Mouse (Mus musculus) lung, adult 18-20 months (tissue): ENCODE data around the gene Gimap8.

ENCODE experiments used
- DNase-seq, 2 experiments: peaks; one replicate each; pipeline ENCODE4 v3.0.0; 2022; ENCODE audit warnings: mixed read lengths in 2 of 2

The Gimap8 gene

GRCm38 (mm10) chr6:48638553-48638952 lies 8.5 kb upstream of the Gimap8 start:
- DNase-seq: no peak

DNA sequence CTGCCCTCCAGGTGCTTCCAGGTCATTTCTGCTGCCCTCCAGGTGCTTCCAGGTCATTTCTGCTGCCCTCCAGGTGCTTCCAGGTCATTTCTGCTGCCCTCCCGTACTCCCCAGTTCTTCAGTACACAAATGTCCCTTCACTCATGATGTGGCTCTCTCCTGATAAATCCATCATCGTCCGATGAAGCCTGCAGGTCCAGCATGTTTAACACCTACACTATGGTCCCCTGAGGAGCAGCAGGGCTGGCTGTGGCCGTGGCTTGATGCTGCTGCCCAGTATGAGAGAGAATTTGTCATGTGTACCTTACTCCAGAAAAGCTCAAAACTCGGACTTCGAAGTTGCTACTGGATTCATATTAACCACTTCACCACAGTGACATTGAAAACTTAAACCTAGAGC lies 5.6 kb upstream of the Gimap8 start:
- DNase-seq: no peak

DNA sequence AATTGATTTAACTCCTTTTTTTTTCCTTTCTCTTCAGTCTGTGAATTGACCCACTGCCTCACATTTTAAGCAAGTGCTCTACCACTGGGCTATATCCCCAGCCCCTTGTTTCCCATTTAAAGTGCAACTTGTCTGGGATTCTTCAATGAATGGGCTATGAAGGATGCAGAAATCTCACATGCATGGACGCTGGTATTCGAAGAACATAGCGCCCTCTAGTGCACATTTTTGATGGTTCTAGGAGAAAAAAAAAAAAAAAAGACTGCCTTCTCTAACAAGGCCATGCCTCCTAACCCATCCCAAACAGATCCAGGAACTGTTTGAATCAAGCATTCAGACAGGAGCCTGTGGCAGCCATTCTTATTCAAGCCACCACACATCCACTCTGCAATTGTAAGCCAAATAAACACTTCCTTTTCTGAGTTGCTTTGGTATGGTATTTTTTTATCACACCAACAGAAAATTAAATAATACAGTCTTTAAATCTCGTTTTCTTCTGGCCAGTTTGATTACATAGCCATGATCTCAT lies 4.2 kb upstream of the Gimap8 start:
- DNase-seq: peak in 1 of 2 experiments; percentile 29

- peak; percentile 68 to 75 for DNase-seq
These were observed 1.2 kb upstream of the Gimap8 start for GRCm38 (mm10) chr6:48645660-48646308.

DNA sequence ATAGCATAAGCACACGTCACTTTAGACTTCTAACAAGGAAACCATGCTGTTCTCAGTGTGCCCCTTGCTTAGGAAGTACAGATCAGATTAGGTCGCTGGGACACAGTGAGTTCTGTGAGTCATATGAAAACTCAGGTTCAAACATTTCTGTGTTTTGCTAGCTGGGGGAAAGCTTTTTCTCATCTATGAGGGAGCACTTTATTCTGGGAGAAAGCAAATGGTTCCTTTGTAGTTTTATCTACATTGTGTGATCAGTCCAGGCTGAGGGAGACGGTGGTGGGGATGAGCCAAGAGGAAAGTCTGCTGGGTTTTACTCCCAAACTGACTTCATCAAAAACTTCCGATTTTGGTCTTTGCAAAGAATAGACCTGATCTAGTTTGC lies 734 bp upstream of the Gimap8 start:
- DNase-seq: no peak

DNA sequence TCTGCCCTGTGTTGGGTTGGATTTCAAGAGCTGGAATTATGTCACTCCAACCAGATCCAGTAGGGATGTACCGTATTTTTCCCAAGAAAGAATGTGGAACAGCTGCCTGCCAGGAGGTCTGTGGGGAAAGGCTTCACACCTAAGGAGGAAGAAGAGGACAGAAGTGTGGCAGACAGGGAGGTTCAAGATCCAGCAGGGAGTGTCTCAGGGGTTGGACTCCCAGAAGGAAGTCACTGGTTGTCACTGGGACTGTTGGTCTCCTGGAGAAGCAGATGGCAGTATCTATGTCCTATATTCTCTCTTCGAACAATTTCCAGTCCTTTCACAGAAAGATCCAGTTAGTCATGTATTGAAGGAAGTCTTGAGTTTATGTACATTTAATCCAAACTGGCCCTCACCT lies 577 bp downstream of the Gimap8 start:
- DNase-seq: no peak

DNA sequence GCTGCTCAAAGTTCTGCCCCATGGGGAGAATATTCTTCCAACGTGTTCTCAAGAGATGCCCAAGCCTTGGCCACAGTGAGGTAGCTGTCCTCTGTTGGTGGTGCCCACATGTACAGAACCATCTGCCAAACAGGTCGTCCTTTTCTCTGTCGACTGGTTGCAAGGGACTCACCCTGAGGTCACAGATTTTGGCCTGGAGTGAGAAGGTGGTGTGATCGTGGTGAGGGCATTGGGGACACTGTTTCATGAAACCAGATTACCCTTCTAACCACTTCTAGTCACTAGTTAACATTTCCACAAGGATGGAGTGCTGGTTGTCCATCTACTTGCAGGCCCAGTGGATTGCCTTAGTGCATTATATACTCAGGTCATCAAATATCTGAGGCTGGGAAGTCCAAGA lies 1.7 kb downstream of the Gimap8 start:
- DNase-seq: no peak

DNA sequence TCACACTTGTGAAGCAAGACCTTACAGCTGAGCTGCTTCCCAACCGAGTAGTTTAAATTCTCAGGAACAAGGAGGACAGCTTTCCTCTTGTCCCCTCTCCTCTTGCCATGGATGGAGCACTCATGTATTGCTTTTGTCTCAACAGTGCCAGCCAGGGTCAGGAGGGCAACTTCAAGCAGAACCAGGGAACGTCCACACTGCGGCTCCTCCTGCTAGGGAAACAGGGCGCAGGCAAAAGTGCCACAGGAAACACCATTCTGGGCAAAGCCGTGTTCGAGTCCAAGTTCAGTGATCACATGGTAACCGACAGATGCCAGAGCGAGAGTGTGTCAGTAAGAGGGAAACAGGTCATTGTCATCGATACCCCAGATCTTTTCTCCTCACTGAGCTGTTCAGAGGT lies 3.0 kb downstream of the Gimap8 start:
- no peak for DNase-seq

GRCm38 (mm10) chr6:48658721-48659120 lies 11.7 kb downstream of the Gimap8 start:
- DNase-seq: no peak

GRCm38 (mm10) chr6:48664750-48665149 lies 17.7 kb downstream of the Gimap8 start:
- no peak for DNase-seq

GRCm38 (mm10) chr6:48665471-48665870 lies 18.4 kb downstream of the Gimap8 start:
- DNase-seq: no peak

GRCm38 (mm10) chr6:48666159-48666586 lies 19.1 kb downstream of the Gimap8 start:
- DNase-seq: no peak

- DNase-seq: no peak
These were observed 21.0 kb downstream of the Gimap8 start for GRCm38 (mm10) chr6:48668022-48668421.

DNA sequence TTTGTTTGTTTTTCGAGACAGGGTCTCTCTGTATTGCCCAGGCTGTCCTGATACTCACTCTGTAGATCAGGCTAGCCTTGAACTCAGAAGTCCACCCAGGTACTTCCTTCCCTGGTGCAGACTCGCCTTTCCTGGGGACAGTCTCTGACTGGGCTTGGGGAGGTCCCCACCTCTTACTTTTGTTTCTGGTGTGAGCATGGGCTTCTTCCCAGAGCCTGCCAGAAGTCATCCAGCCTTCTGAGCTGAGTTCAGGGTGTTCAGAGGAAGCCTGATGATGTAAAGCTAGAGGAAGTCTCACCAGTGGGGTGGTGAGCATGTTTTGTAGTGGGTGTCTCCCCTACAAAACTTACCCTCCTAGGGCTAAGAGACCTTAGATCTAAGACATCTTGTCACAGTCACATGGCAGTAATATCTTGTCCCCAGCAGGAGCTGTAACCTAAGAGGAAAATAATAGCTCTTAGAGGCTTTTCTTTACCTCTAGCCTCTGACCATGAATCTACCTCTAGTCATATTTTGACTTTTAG lies 22.5 kb downstream of the Gimap8 start:
- no peak for DNase-seq

DNA sequence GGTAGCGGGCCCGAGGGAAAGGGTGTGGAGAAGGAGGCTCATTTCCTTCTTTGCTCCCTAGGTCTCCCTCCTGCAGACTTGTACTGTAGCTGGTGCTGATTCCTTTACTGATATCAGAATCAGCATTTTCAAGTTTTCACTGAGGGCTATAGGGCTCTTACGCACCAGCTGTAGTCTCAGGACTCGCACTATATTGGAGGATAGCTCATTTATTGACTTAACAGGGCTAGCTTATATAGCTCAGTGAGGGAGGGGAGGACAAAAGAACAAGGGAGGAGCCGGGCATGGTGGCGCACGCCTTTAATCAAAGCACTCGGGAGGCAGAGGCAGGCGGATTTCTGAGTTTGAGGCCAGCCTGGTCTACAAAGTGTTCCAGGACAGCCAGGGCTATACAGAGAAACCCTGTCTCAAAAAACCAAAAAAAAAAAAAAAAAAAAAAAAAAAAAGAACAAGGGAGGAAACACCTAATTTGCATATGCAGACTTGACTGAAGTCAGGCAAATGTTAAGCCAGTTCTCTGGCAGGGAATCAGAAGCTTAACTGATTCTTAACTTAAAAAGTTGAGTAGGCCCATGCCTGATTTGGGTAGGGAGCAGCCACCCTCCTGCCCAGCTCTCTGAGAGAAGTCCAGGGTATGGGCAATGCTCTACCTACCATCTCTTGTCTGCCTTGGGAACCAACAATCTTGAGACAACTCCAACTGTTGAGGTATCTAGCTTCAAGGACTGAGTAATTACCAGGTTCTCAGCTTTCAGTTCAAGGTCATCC lies 27.4 kb downstream of the Gimap8 start:
- no peak for DNase-seq

DNA sequence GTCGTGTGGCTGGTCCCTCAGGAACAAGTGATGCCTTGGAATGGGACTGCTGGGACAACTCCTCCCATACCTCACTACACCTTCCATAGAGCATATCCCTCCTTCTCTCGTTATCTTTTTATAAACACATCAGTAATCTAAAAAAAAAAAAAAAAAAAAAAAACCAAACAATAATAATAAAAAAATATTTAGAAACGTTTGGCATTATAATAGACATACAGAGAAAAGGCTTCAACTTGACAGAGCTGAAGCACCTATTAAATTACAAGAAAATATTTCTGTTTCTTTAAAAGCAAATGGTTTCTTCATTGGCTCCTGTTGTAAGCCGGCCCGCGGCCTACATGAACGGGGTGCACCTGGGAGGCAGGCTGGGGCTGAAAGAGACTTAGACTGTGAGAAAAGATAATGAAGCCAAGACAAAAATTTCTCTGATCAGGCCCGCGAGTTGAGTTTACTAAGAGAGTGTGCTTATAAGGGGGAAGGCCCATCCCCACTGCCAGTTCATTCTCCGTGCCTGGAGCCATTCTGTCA lies 28.4 kb downstream of the Gimap8 start:
- DNase-seq: no peak

GRCm38 (mm10) chr6:48675931-48676859 lies 29.2 kb downstream of the Gimap8 start, which contains the start of gene Gimap9:
Gene Gimap9, plus strand, starts transcription at chr6:48676129.
- peak; percentile 40 to 49 for DNase-seq

DNA sequence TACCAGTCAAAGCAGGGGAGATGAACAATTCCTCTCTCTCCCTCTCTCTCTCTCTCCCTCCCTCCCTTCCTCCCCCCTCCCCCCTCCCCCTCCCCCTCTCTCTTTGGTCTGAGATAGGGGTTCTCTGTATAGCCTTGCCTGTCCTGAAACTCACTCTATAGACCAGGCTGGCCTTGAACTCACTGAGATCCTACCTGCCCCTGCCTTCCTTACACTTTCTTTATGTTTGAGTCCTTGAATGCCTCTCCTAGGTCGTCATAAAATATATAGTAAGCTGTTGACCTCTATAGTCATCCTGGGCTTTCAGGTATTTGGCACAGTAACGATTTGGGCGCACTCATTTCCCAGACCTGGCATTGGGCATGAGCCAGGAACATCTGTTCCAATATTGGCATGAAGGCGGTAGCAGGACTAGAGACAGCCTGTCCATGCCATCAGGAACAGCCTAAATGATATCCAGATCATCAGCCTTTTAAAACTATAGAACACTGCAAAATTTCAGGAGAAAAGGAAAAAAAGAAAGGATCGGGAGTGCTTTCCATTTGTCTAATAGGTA lies 29.9 kb downstream of the Gimap8 start:
- DNase-seq: no peak

DNA sequence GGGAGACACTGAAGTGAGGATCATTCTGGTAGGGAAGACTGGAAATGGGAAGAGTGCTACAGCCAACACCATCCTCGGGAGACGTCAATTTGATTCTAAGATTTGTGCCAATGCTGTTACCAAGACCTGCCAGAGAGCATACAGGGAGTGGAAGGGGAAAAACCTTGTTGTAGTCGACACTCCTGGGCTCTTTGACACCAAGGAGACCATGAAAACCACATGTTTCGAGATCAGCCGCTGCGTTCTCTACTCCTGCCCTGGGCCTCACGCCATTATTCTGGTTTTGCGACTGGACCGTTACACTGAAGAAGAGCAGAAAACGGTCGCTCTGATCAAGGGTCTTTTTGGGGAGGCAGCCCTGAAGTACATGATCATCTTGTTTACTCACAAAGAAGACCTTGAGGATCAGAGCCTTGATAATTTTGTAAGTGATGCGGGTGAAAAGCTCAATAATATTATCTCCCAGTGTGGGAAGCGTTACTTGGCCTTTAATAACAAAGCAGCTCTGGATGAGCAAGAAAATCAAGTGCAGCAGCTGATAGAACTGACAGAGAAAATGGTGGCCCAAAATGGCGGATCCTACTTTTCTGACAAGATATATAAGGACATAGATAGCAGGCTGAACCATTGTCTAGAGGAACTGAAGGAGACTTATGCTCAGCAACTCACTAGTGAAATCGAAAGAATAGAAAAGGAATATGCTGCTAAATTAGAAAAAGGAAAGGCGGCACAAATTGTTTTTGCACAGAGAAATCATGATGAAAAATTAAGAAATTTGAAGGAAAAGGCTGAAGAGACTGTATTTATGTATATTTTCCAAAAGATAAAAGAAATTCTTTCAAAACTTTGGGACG lies 30.7 kb downstream of the Gimap8 start:
- no peak for DNase-seq

DNA sequence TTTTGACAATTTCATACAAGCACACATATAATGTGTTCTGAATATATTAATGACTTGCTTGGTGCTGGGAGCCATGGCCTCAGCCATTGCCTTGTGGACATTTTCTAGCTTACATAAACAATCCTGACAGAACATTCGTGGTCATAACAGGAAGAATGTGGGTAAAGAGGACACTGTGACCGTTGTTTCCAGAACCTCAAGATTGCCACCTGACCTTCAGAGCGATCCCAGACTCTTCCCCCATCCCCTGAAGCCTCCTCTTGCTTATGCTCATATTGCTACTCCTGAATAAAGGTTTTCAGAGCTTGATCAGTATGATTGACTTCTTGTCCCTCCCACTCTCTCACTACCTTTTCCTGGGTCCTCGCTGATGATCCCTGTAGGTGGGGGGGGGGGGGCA lies 31.4 kb downstream of the Gimap8 start:
- DNase-seq: no peak

- no peak for DNase-seq
These were observed 32.7 kb downstream of the Gimap8 start for GRCm38 (mm10) chr6:48679701-48680100.
